Mouse (Mus musculus): ENCODE results near the gene Tpx2. TPM values are rescaled to one million over a fixed set of nuclear protein-coding genes. Genes with fewer than 3 reads are reported as not detected.

Tpx2 gene
- polyA plus RNA-seq, 1 experiment from 2014 or later: 86.6 TPM

GRCm38 (mm10) chr2:152811336-152812165 lies 36.2 kb upstream of the Tpx2 start:
- no peak overlapping the region for H3K4me2 ChIP-seq
- no peak overlapping the region for H3K27ac ChIP-seq
- no peaks in the 10 kb centered on the region for H3K27me3 ChIP-seq
- H3K9ac ChIP-seq: no peak overlapping the region
- ATAC-seq (ENCODE audit: insufficient number of reproducible peaks, insufficient read depth, low FRiP score, low TSS enrichment, low read depth): no peak
- no peaks in the 10 kb centered on the region for H3K9me3 ChIP-seq
- no peak overlapping the region for H3K4me3 ChIP-seq
- 32% methylated on average over 3 of the region's 3 CpGs for WGBS
- no peaks in the 10 kb centered on the region; the same call in 1 of the 2 replicates for H3K36me3 ChIP-seq
- H3K4me1 ChIP-seq: peaks cover 12% of the 10 kb centered on the region

DNA sequence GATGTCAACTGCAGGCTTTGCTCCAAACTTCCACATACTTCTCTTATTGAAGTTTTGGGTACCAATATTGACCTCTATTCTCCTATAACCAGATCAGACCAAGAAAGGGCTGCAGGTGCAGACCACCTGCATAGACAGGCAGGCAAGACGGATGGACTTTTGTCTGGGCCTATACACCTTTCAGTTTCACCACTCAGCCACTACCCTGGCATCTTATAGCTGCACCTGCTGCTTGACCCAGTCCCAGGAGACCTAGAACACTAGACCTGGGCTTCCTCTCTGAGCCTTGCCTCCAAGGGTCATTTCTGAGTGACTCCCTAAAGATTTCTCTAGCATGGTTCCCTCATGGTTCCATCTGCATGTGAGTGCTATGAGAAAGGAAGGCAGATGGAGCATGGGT lies 34.5 kb upstream of the Tpx2 start:
- no peak overlapping the region for H3K9ac ChIP-seq
- ATAC-seq (ENCODE audit: insufficient number of reproducible peaks, insufficient read depth, low FRiP score, low TSS enrichment, low read depth): no peak
- H3K4me3 ChIP-seq: no peak overlapping the region
- peaks cover 28% of the 10 kb centered on the region for H3K4me1 ChIP-seq
- H3K36me3 ChIP-seq: peaks cover 4% of the 10 kb centered on the region; the same call in 1 of the 2 replicates
- no peak overlapping the region for H3K4me2 ChIP-seq
- no peaks in the 10 kb centered on the region for H3K27me3 ChIP-seq
- 81% methylated on average over 1 of the region's 1 CpGs for WGBS
- no peaks in the 10 kb centered on the region for H3K9me3 ChIP-seq
- no peak overlapping the region for H3K27ac ChIP-seq

DNA sequence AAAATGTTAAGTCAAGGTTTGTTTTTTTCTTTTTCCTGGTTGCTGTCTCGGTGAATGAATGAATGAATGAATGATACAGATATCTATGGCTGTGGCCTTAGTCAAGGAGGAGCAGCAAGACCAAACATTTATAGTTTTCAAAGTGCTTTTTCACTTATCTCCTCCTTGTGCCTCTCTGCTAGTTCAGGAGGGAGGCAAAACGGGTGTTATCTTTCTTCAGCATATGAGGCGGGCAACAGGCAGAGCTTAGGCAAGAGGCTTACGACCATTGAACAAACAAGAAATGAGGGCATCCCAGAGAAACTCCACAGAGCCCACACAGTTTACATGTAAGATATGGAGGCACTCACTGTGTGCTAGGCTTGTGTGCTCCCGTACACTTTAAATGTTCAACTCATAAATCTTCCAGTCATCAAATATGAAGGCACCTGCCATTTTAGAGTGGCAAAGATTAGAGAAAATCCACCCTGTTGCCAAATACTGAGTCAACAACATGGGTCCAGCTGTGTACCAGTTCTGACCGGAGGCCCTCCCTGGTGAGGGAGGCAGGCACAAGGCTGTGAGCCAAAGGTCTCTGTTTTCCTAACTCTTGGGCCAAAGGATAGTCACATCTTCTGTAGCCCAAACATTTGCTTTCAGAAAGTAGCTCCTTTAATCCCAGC lies 33.4 kb upstream of the Tpx2 start:
- H3K4me3 ChIP-seq: no peak overlapping the region
- H3K4me1 ChIP-seq: peaks cover 37% of the 10 kb centered on the region
- no peaks in the 10 kb centered on the region for H3K9me3 ChIP-seq
- H3K27ac ChIP-seq: no peak overlapping the region
- 86% methylated on average over 6 of the region's 6 CpGs for WGBS
- no peaks in the 10 kb centered on the region for H3K27me3 ChIP-seq
- H3K36me3 ChIP-seq: peaks cover 10% of the 10 kb centered on the region
- no peak overlapping the region for H3K9ac ChIP-seq
- ATAC-seq (ENCODE audit: insufficient number of reproducible peaks, insufficient read depth, low FRiP score, low TSS enrichment, low read depth): no peak
- H3K4me2 ChIP-seq: no peak overlapping the region

GRCm38 (mm10) chr2:152815879-152816656 lies 31.7 kb upstream of the Tpx2 start:
- Histone ChIP-seq H3K4me2 (no peak overlapping the region), H3K27ac (peak overlapping the region; percentile 69), H3K36me3 (peaks cover 23% of the 10 kb centered on the region), H3K9me3 (no peaks in the 10 kb centered on the region), H3K27me3 (no peaks in the 10 kb centered on the region), H3K4me1 (peaks cover 54% of the 10 kb centered on the region), H3K4me3 (no peak overlapping the region), H3K9ac (no peak overlapping the region)
- ATAC-seq (ENCODE audit: insufficient number of reproducible peaks, insufficient read depth, low FRiP score, low TSS enrichment, low read depth): no peak
- 68% methylated on average over 7 of the region's 7 CpGs for WGBS

DNA sequence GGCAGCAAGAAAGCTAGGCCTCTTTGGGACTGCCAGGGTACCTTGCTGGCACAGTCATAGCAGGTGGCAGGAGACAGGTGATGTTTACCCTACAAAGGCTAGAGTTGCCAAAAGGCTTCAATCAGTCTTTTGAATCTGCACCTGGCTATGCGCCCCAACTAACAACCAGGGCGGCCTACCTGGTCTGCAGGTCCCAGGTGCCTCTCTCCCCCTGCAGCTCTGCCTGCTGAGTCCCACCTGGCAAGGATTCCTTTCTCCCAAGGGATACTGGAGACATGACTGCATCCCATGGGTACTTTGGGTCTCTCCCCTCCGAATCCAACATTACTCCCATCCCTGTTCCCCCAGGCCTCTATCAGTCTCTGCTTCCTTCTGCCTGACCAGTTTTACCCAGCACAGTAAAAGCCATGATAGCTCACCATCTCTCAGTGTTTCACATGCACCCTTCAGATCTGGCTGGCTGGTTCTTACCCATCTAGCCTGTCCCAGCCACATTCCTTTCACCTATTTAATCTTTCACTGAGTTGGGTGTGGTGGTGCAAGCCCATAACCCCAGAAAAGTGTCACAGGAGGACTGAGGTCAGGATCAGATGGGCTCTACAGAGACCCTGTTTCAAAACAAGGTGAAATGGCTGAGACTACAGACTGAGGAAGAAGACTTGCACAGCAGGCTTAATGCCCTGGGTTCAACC lies 31.0 kb upstream of the Tpx2 start:
- peak overlapping the region; percentile 1; the same call in 1 of the 2 replicates for H3K4me2 ChIP-seq
- H3K9me3 ChIP-seq: no peaks in the 10 kb centered on the region
- no peak overlapping the region for H3K4me3 ChIP-seq
- no peak overlapping the region for H3K9ac ChIP-seq
- H3K36me3 ChIP-seq: peaks cover 23% of the 10 kb centered on the region
- H3K4me1 ChIP-seq: peaks cover 61% of the 10 kb centered on the region
- H3K27ac ChIP-seq: peak overlapping the region; percentile 69
- no peak for ATAC-seq (ENCODE audit: insufficient number of reproducible peaks, insufficient read depth, low FRiP score, low TSS enrichment, low read depth)
- no peaks in the 10 kb centered on the region for H3K27me3 ChIP-seq
- WGBS: 72% methylated on average over 3 of the region's 3 CpGs

- Histone ChIP-seq H3K36me3 (peaks cover 23% of the 10 kb centered on the region), H3K9me3 (no peaks in the 10 kb centered on the region), H3K4me3 (no peak overlapping the region), H3K9ac (no peak overlapping the region), H3K4me2 (peak overlapping the region; percentile 11; the same call in 1 of the 2 replicates), H3K27ac (peak overlapping the region; percentile 69), H3K27me3 (no peaks in the 10 kb centered on the region), H3K4me1 (peaks cover 61% of the 10 kb centered on the region)
- WGBS: 45% methylated on average over 6 of the region's 6 CpGs
- ATAC-seq (ENCODE audit: insufficient number of reproducible peaks, insufficient read depth, low FRiP score, low TSS enrichment, low read depth): no peak
Observed at GRCm38 (mm10) chr2:152817596-152818291, 30.0 kb upstream of the Tpx2 start.

DNA sequence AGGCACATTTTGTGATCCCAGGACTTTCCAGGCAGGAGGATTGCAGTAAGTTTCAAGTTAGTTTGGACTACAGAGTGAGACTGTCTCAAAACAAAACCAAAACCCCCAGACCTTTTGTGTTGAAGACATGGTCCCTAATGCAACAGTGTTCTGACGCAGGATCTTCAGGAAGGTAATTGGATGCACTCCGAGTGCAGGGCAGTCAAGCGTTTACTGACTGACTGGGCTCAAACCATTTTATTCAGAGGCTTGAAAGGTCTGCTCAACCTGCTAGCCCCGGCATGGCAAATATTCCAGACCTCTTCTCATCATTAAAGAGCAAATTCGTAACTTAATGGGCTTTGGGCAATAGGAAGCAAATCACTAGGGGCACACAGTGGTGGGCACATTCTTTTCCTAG lies 29.1 kb upstream of the Tpx2 start:
- H3K4me2 ChIP-seq: no peak overlapping the region
- no peak overlapping the region for H3K4me3 ChIP-seq
- 73% methylated on average over 5 of the region's 5 CpGs for WGBS
- no peaks in the 10 kb centered on the region for H3K9me3 ChIP-seq
- no peaks in the 10 kb centered on the region for H3K27me3 ChIP-seq
- no peak for ATAC-seq (ENCODE audit: insufficient number of reproducible peaks, insufficient read depth, low FRiP score, low TSS enrichment, low read depth)
- no peak overlapping the region for H3K9ac ChIP-seq
- no peak overlapping the region for H3K27ac ChIP-seq
- peaks cover 61% of the 10 kb centered on the region for H3K4me1 ChIP-seq
- peaks cover 23% of the 10 kb centered on the region for H3K36me3 ChIP-seq

- Histone ChIP-seq H3K4me2 (no peak overlapping the region), H3K4me1 (peaks cover 66% of the 10 kb centered on the region), H3K4me3 (no peak overlapping the region), H3K27me3 (no peaks in the 10 kb centered on the region), H3K9ac (no peak overlapping the region), H3K9me3 (no peaks in the 10 kb centered on the region), H3K36me3 (peaks cover 28% of the 10 kb centered on the region), H3K27ac (peak overlapping the region; percentile 78; the same call in 1 of the 2 replicates)
- 89% methylated on average over 3 of the region's 3 CpGs for WGBS
- ATAC-seq (ENCODE audit: insufficient number of reproducible peaks, insufficient read depth, low FRiP score, low TSS enrichment, low read depth): no peak
Observed at GRCm38 (mm10) chr2:152819097-152819624, 28.6 kb upstream of the Tpx2 start.

- H3K9ac ChIP-seq: no peak overlapping the region
- peak overlapping the region; percentile 78 for H3K27ac ChIP-seq
- H3K4me1 ChIP-seq: peaks cover 70% of the 10 kb centered on the region
- no peaks in the 10 kb centered on the region for H3K27me3 ChIP-seq
- no peak overlapping the region for H3K4me3 ChIP-seq
- WGBS: 52% methylated on average over 4 of the region's 4 CpGs
- H3K4me2 ChIP-seq: 0 out of 2 replicates have a peak overlapping the region, but pooled peaks have one; percentile 5
- H3K9me3 ChIP-seq: no peaks in the 10 kb centered on the region
- H3K36me3 ChIP-seq: peaks cover 30% of the 10 kb centered on the region
- ATAC-seq (ENCODE audit: insufficient number of reproducible peaks, insufficient read depth, low FRiP score, low TSS enrichment, low read depth): no peak
Observed at GRCm38 (mm10) chr2:152819926-152820325, 27.8 kb upstream of the Tpx2 start.

DNA sequence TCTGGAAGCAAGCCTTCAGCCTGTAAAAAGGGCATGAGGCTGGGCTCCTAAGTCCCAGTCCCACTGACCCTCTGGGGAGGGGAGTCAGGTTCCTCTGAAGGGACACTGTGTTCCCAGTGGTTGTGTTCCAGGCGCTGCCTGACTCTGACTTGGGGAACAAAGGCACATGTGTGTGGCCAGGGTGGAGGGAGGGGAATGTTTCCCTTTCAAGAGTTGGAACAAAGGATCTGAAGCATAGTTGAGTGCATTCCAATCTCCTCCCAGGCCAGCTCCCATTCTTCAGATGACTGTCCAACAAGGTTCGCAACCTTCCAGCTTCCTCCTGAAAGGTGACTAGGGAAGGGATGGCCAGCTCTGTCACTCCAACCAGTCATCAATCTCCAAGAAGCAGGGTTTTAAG lies 27.4 kb upstream of the Tpx2 start:
- WGBS: 25% methylated on average over 2 of the region's 2 CpGs
- Histone ChIP-seq H3K9ac (no peak overlapping the region), H3K4me3 (no peak overlapping the region), H3K27me3 (no peaks in the 10 kb centered on the region), H3K9me3 (no peaks in the 10 kb centered on the region), H3K36me3 (peaks cover 30% of the 10 kb centered on the region), H3K27ac (peak overlapping the region; percentile 78), H3K4me2 (peak overlapping the region; percentile 20; the same call in 1 of the 2 replicates), H3K4me1 (peaks cover 71% of the 10 kb centered on the region)
- ATAC-seq (ENCODE audit: insufficient number of reproducible peaks, insufficient read depth, low FRiP score, low TSS enrichment, low read depth): no peak
